Mouse (Mus musculus): ENCODE data around the gene Olfr676.
"Not testable (repeated sequence)": the region's sequence is repeated elsewhere in the genome, so short reads cannot be mapped to it uniquely, and the experiment has no call there.

Gene Olfr676

GRCm38 (mm10) chr7:105032398-105032797, at the start of gene Olfr676:
Gene Olfr676, plus strand, starts transcription at chr7:105032698.
- no peak for DNase-seq (ENCODE audit: low read depth, low spot score)

- DNase-seq (ENCODE audit: low read depth, low spot score) = no peak
These were observed 30.6 kb upstream of the Olfr676 start, which contains the start of gene Olfr672 for GRCm38 (mm10) chr7:105001929-105002328. Gene Olfr672, minus strand, starts transcription at chr7:105002029.

DNA sequence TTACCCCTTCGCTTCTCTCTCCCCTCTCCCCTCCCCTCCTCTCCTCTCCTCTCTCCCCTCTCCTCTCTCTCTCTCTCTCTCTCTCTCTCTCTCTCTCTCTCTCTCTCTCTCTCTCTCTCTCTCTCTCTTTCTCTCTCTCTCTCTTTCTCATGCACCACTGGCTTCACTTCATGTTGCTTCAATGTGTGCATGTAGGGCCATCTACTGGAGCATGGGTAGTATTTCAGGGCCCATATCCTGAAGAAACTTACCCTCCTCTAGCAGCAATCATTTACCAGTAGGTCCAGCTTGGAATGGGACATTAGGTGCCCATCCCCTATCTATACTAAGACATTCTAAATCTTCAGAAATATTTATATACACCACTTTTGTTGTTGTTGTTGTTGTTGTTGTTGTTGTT, 10.0 kb upstream of the Olfr676 start:
- DNase-seq (ENCODE audit: low read depth, low spot score) = no peak

- DNase-seq (ENCODE audit: low read depth, low spot score) = no peak
These were observed 4.1 kb upstream of the Olfr676 start, which contains the start of gene Olfr675 for GRCm38 (mm10) chr7:105028360-105028759. Gene Olfr675, minus strand, starts transcription at chr7:105028460.

- DNase-seq (ENCODE audit: low read depth, low spot score) = not testable (repeated sequence)
These were observed 1.3 kb downstream of the Olfr676 start for GRCm38 (mm10) chr7:105033836-105034235.

DNA sequence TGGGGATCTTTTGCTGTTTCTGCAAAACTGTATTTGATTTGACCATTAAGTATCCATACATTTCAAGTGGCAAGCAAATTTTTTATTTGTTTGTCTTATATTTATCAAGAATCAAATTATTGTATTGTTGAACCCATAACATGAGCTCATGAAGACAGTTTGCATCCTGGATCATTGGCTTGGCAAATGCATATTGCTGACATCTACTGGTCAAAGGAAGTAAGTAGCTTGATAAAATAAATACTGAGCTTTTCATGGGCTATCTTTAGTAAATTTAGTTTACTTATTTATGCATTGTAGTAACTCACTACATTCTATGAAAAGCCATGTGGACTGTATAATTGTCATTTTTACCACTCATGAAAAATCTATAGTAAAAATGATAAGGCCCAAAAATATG, 26.5 kb downstream of the Olfr676 start:
- DNase-seq (ENCODE audit: low read depth, low spot score) = no peak

GRCm38 (mm10) chr7:105064175-105064574, 31.7 kb downstream of the Olfr676 start, which contains the start of gene Olfr678:
Gene Olfr678, plus strand, starts transcription at chr7:105064475.
- DNase-seq (ENCODE audit: low read depth, low spot score) = no peak

GRCm38 (mm10) chr7:105080905-105081304, 48.4 kb downstream of the Olfr676 start, which contains the start of gene Olfr679:
Gene Olfr679, plus strand, starts transcription at chr7:105081205.
- DNase-seq (ENCODE audit: low read depth, low spot score) = no peak

Data from mesoderm, embryonic 11.5 days (tissue).